In genomic region chr9:106160426-106160825, GRCm38 (mm10) we compare ENCODE assay signal across 8 mouse cellular contexts. TPM values are rescaled to one million over a fixed set of nuclear protein-coding genes. Genes with fewer than 3 reads are reported as not detected.
DNase-seq lines count a peak whose midpoint lies in the region; ATAC-seq and TF ChIP-seq lines count a peak whose summit lies in the region.

No protein-coding gene starts in this region.

- H3K27ac ChIP-seq in heart, embryonic 11.5 days (ENCODE audit: low read depth, low read length): peak overlapping the region; percentile 84; the same call in 1 of the 2 replicates
- peak overlapping the region; percentile 84 for H3K27ac ChIP-seq in forebrain, embryonic 16.5 days (ENCODE audit: low read length)
- H3K27ac ChIP-seq in liver, embryonic 16.5 days (ENCODE audit: low read length): peak overlapping the region; percentile 93

- TF ChIP-seq CTCF in E14TG2a.4 (conservative IDR thresholded peaks at IDR 0.05; ENCODE audit: low read length): no peak

- H3K9me3 ChIP-seq in heart, embryonic 11.5 days (replicated peaks; ENCODE audit: control insufficient read depth, low read length): no peaks in the 10 kb centered on the region
- H3K9me3 ChIP-seq in E14TG2a.4 (ENCODE audit: low read length): no peaks in the 10 kb centered on the region
- H3K9me3 ChIP-seq in forebrain, embryonic 16.5 days (ENCODE audit: control insufficient read depth, low read length): no peaks in the 10 kb centered on the region
- no peaks in the 10 kb centered on the region for H3K9me3 ChIP-seq in liver, embryonic 16.5 days (replicated peaks; ENCODE audit: control insufficient read depth, low read length)

- peaks cover 5% of the 10 kb centered on the region; the same call in 1 of the 2 replicates for H3K4me1 ChIP-seq in heart, embryonic 11.5 days (ENCODE audit: control insufficient read depth, insufficient read depth, low read length)
- peaks cover 61% of the 10 kb centered on the region for H3K4me1 ChIP-seq in E14TG2a.4 (replicated peaks; ENCODE audit: low read depth, low read length)
- peaks cover 11% of the 10 kb centered on the region for H3K4me1 ChIP-seq in forebrain, embryonic 16.5 days (replicated peaks; ENCODE audit: control insufficient read depth, insufficient read depth, low read length)
- peaks cover 5% of the 10 kb centered on the region for H3K4me1 ChIP-seq in liver, embryonic 16.5 days (ENCODE audit: control insufficient read depth, low read depth, low read length)

- H3K4me3 ChIP-seq in heart, embryonic 11.5 days (ENCODE audit: low read depth, low read length): peak overlapping the region; percentile 51
- H3K4me3 ChIP-seq in E14TG2a.4 (replicated peaks; ENCODE audit: low read length): peak overlapping the region; percentile 82
- peak overlapping the region; percentile 53 for H3K4me3 ChIP-seq in forebrain, embryonic 16.5 days (replicated peaks; ENCODE audit: low read length)
- peak overlapping the region; percentile 81 for H3K4me3 ChIP-seq in liver, embryonic 16.5 days (ENCODE audit: low read depth, low read length)

- peak overlapping the region; percentile 69 for H3K4me2 ChIP-seq in heart, embryonic 11.5 days
- peak overlapping the region; percentile 88 for H3K4me2 ChIP-seq in forebrain, embryonic 16.5 days (ENCODE audit: low read length)
- peak overlapping the region; percentile 90 for H3K4me2 ChIP-seq in liver, embryonic 16.5 days (ENCODE audit: low read depth, low read length)

- no peak for DNase-seq in heart, adult 18-20 months
- DNase-seq in right cerebral cortex, postnatal 4 days: no peak
- no peak for DNase-seq in retina, postnatal 1 day

- peak overlapping the region; percentile 77 for H3K9ac ChIP-seq in heart, embryonic 11.5 days (ENCODE audit: low read depth, low read length)
- peak overlapping the region; percentile 58 for H3K9ac ChIP-seq in forebrain, embryonic 16.5 days (replicated peaks; ENCODE audit: low read depth, low read length)
- H3K9ac ChIP-seq in liver, embryonic 16.5 days (ENCODE audit: low read depth, low read length): peak overlapping the region; percentile 74

- ATAC-seq in heart, embryonic 11.5 days (replicated peaks; ENCODE audit: insufficient number of reproducible peaks, low FRiP score, low TSS enrichment): no peak
- no peak for ATAC-seq in forebrain, embryonic 16.5 days
- no peak for ATAC-seq in liver, embryonic 16.5 days (ENCODE audit: low read depth)
- no peak for ATAC-seq in frontal cortex, adult (ENCODE audit: low TSS enrichment)

- H3K27me3 ChIP-seq in heart, embryonic 11.5 days (ENCODE audit: control insufficient read depth, insufficient read depth, low read length): no peaks in the 10 kb centered on the region
- H3K27me3 ChIP-seq in E14TG2a.4 (ENCODE audit: insufficient read depth, low read length): no peaks in the 10 kb centered on the region
- peaks cover 4% of the 10 kb centered on the region; the same call in 1 of the 2 replicates for H3K27me3 ChIP-seq in forebrain, embryonic 16.5 days (replicated peaks; ENCODE audit: control insufficient read depth, insufficient read depth, low read length)
- H3K27me3 ChIP-seq in liver, embryonic 16.5 days (ENCODE audit: control insufficient read depth, insufficient read depth, low read depth, low read length): no peaks in the 10 kb centered on the region; the same call in 1 of the 2 replicates

- H3K36me3 ChIP-seq in heart, embryonic 11.5 days (ENCODE audit: control insufficient read depth, insufficient read depth, low read length): no peaks in the 10 kb centered on the region
- peaks cover 9% of the 10 kb centered on the region for H3K36me3 ChIP-seq in E14TG2a.4 (ENCODE audit: insufficient read depth, low read length)
- no peaks in the 10 kb centered on the region for H3K36me3 ChIP-seq in forebrain, embryonic 16.5 days (ENCODE audit: control insufficient read depth, insufficient read depth)
- H3K36me3 ChIP-seq in liver, embryonic 16.5 days (ENCODE audit: control insufficient read depth, insufficient read depth): no peaks in the 10 kb centered on the region

- WGBS in heart, embryonic 11.5 days (ENCODE audit: insufficient replicate concordance): 47% methylated on average over 5 of the region's 5 CpGs
- 39% methylated on average over 5 of the region's 5 CpGs for WGBS in forebrain, embryonic 16.5 days
- 46% methylated on average over 5 of the region's 5 CpGs for WGBS in liver, embryonic 16.5 days (ENCODE audit: insufficient replicate concordance)

RNA-seq across cellular contexts. Expression of gene Glyctk, which starts 2.5 kb away (rescaled TPM):
- 0.57 and 1.1 TPM in 2 replicates for polyA plus RNA-seq in heart, embryonic 11.5 days (2014; fragmentation: Nextera tagmentation; extraction: Ambion mirVana)
- 1 to 10 TPM; 2.5 to 2.9 TPM for total RNA-seq in heart, adult 18-20 months (2021)
- polyA plus RNA-seq in forebrain, embryonic 16.5 days (2015; fragmentation: Nextera tagmentation; extraction: Ambion mirVana): 2.2 and 3.0 TPM in 2 replicates
- 26.5 and 33.0 TPM in 2 replicates for polyA plus RNA-seq in liver, embryonic 16.5 days (2015; fragmentation: Nextera tagmentation; extraction: Ambion mirVana)

RNA-seq across cellular contexts. Expression of gene Wdr82, which starts 10.3 kb away (rescaled TPM):
- 22.7 and 24.4 TPM in 2 replicates for polyA plus RNA-seq in heart, embryonic 11.5 days (2014; fragmentation: Nextera tagmentation; extraction: Ambion mirVana)
- 10 to 100 TPM; 38.2 to 39.5 TPM for total RNA-seq in heart, adult 18-20 months (2021)
- 37.3 and 41.6 TPM in 2 replicates for polyA plus RNA-seq in forebrain, embryonic 16.5 days (2015; fragmentation: Nextera tagmentation; extraction: Ambion mirVana)
- 5.8 and 6.0 TPM in 2 replicates for polyA plus RNA-seq in liver, embryonic 16.5 days (2015; fragmentation: Nextera tagmentation; extraction: Ambion mirVana)

RNA-seq across cellular contexts. Expression of gene Ppm1m, which starts 39.1 kb away (rescaled TPM):
- 20.6 and 23.5 TPM in 2 replicates for polyA plus RNA-seq in heart, embryonic 11.5 days (2014; fragmentation: Nextera tagmentation; extraction: Ambion mirVana)
- total RNA-seq in heart, adult 18-20 months (2021): 10 to 100 TPM; 11.8 to 15.0 TPM
- polyA plus RNA-seq in forebrain, embryonic 16.5 days (2015; fragmentation: Nextera tagmentation; extraction: Ambion mirVana): 14.0 and 14.7 TPM in 2 replicates
- polyA plus RNA-seq in liver, embryonic 16.5 days (2015; fragmentation: Nextera tagmentation; extraction: Ambion mirVana): 9.7 and 11.5 TPM in 2 replicates

RNA-seq across cellular contexts. Expression of gene Twf2, which starts 42.5 kb away (rescaled TPM):
- polyA plus RNA-seq in heart, embryonic 11.5 days (2014; fragmentation: Nextera tagmentation; extraction: Ambion mirVana): 55.6 and 62.2 TPM in 2 replicates
- total RNA-seq in heart, adult 18-20 months (2021): 100 to 1,000 TPM; 229 to 242 TPM
- 56.6 and 58.7 TPM in 2 replicates for polyA plus RNA-seq in forebrain, embryonic 16.5 days (2015; fragmentation: Nextera tagmentation; extraction: Ambion mirVana)
- polyA plus RNA-seq in liver, embryonic 16.5 days (2015; fragmentation: Nextera tagmentation; extraction: Ambion mirVana): 19.7 and 21.2 TPM in 2 replicates
